Mouse (Mus musculus) bone marrow macrophage, adult 2 months (primary cell): Measurements from ENCODE around the gene Armh3.

ENCODE experiments used
- CTCF ChIP-seq: IDR thresholded peaks from 2 replicates; pipeline ENCODE4 v1.5.1; 2012; ENCODE audit warnings: low read depth, mild to moderate bottlenecking, low read length, moderate library complexity
- POLR2A ChIP-seq: IDR thresholded peaks from 2 replicates; pipeline ENCODE4 v1.6.1; 2012; ENCODE audit warnings: mild to moderate bottlenecking, low read depth, low read length, borderline replicate concordance

DNA sequence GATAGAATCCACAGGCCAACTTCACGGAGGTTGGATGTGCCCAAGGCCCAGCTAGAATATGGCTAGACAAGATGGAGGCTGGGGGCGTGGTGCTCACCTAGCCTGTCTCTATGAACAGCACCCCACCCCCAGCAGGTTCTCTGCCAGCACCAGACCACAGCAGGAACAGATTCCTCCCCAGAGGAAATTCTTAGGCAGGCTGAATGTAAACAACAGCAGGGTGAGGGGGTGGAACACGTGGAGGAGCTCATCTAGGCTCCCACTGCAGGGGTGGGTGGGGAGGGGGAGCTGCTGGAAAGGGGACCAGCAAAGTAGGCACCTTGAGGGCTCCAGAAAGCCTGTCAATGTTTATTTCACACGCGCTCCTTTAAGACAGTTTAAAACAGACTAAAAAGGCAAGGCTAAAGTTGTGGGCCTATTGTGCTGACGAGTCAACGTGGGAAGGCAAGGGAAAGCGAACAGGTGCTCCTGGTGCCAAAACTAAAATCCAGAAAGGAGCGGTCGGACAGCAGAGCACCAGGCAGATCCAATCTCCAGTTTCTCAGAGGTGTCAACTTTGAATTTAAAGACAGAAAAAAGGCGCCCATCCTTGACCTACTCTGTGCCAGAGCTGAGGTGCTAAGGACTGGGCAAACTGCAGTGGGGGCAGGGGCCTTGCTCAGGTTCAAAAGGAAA lies 180.3 kb downstream of the Armh3 start:
- no peak for TF ChIP-seq POLR2A
- no peak for TF ChIP-seq CTCF
